Mouse (Mus musculus) midbrain, embryonic 15.5 days (tissue): ENCODE results near the gene Fignl1. TPM values are rescaled to one million over a fixed set of nuclear protein-coding genes. Genes with fewer than 3 reads are reported as not detected.

Source experiments
- ATAC-seq: fragments of 200-750 bp; cut with Nextera tagmentation; replicated peaks from 2 replicates; pipeline ENCODE4 v1.8.0; 2017; ENCODE audit warnings: moderate TSS enrichment
- H3K27ac ChIP-seq: fragments of 300-500 bp; sonication (generic); 2 replicates; pipeline ENCODE4 v1.5.1; 2015; ENCODE audit warnings: mild to moderate bottlenecking, inconsistent platforms
- H3K27me3 ChIP-seq: fragments of 300-500 bp; sonication (generic); replicated peaks from 2 replicates; pipeline ENCODE4 v1.6.1; 2015; ENCODE audit warnings: inconsistent platforms
- H3K36me3 ChIP-seq: fragments of 300-500 bp; sonication (generic); replicated peaks from 2 replicates; pipeline ENCODE4 v1.6.1; 2015; ENCODE audit warnings: inconsistent platforms
- H3K4me1 ChIP-seq: fragments of 300-500 bp; sonication (generic); 2 replicates; pipeline ENCODE4 v1.6.1; 2015; ENCODE audit warnings: inconsistent platforms
- H3K4me2 ChIP-seq: fragments of 300-500 bp; sonication (generic); 2 replicates; pipeline ENCODE4 v1.6.1; 2015; ENCODE audit warnings: inconsistent platforms, mild to moderate bottlenecking, moderate library complexity
- H3K4me3 ChIP-seq: fragments of 300-500 bp; sonication (generic); 2 replicates; pipeline ENCODE4 v1.5.1; 2015; ENCODE audit warnings: mild to moderate bottlenecking, inconsistent platforms
- H3K9ac ChIP-seq: fragments of 300-500 bp; sonication (generic); 2 replicates; pipeline ENCODE4 v1.6.1; 2015; ENCODE audit warnings: mild to moderate bottlenecking, inconsistent platforms
- H3K9me3 ChIP-seq: fragments of 300-500 bp; sonication (generic); 2 replicates; pipeline ENCODE4 v1.6.1; 2016; ENCODE audit warnings: inconsistent platforms
- WGBS: fragments of 180-500 bp; shearing (Covaris S2); methylation state at CpG from one replicate; pipeline ENCODE4 v1.1.7; 2015; ENCODE audit warnings: mixed read lengths; 5-methylcytosine and 5-hydroxymethylcytosine counted together
- polyA plus RNA-seq: library from polyadenylated mRNA; unstranded; fragments of >200 nt; fragmentation: Nextera tagmentation; extraction: Ambion mirVana; gene quantifications from 2 replicates; pipeline ENCODE4 v1.2.1, GENCODE M21; 2015

Gene Fignl1
- polyA plus RNA-seq, 1 experiment from 2014 or later: 9.8 TPM

DNA sequence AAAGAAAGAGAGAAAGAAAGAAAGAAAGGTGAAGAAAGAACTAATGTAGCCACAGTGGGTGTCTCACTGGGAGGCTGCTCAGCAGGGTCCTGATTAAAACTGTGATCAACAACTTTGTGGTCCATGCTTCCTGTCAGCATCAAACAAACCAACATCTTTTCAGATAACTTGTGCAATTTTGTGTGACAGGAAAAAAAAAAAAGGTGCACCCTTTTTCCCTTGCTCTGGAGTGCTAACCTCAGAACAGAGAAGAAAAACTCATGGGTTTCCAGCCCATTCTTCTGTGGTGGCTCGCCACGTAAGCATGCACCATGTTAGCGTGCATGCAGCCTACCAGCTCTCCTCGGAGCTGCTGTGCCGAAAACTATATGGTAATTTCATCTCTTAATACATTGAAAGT lies 67.2 kb downstream of the Fignl1 start:
- H3K9ac ChIP-seq: no peak overlapping the region
- ATAC-seq: no peak
- no peaks in the 10 kb centered on the region for H3K27me3 ChIP-seq
- no peak overlapping the region for H3K4me2 ChIP-seq
- H3K4me1 ChIP-seq: no peaks in the 10 kb centered on the region
- no peaks in the 10 kb centered on the region for H3K36me3 ChIP-seq
- H3K9me3 ChIP-seq: no peaks in the 10 kb centered on the region
- 86% methylated on average over 5 of the region's 5 CpGs for WGBS
- H3K27ac ChIP-seq: no peak overlapping the region
- no peak overlapping the region for H3K4me3 ChIP-seq

- no peak overlapping the region for H3K4me2 ChIP-seq
- WGBS: 82% methylated on average over 5 of the region's 5 CpGs
- no peaks in the 10 kb centered on the region for H3K27me3 ChIP-seq
- no peak overlapping the region for H3K9ac ChIP-seq
- no peak overlapping the region for H3K4me3 ChIP-seq
- no peaks in the 10 kb centered on the region for H3K9me3 ChIP-seq
- H3K4me1 ChIP-seq: no peaks in the 10 kb centered on the region
- H3K27ac ChIP-seq: no peak overlapping the region
- ATAC-seq: no peak
- H3K36me3 ChIP-seq: no peaks in the 10 kb centered on the region
Measured at GRCm38 (mm10) chr11:11740603-11741002, 68.2 kb downstream of the Fignl1 start.

- Histone ChIP-seq H3K9me3 (no peaks in the 10 kb centered on the region), H3K4me1 (no peaks in the 10 kb centered on the region), H3K27ac (no peak overlapping the region), H3K27me3 (no peaks in the 10 kb centered on the region), H3K9ac (no peak overlapping the region), H3K4me2 (no peak overlapping the region), H3K36me3 (no peaks in the 10 kb centered on the region), H3K4me3 (no peak overlapping the region)
- WGBS: 94% methylated on average over 3 of the region's 3 CpGs
- no peak for ATAC-seq
Measured at GRCm38 (mm10) chr11:11739054-11739453, 69.7 kb downstream of the Fignl1 start.

DNA sequence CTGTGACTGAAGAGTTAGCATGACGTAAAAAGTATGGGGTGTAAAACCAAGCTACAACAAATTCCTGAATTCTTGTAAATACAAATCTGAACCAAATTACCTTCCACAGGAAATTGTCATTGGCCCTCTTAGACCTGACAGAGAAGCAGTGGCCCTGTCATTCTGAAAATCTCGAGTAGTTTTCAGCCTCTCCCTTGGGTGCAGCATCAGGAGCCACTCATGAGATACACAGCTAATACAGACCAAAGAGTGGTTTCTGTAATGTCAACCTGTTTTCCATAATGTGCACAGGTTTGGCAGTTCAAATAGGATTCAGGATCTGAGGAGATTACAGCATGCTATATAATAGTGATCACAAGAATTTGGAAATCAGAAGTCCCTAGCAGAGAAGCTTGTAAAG lies 71.2 kb downstream of the Fignl1 start:
- no peak for ATAC-seq
- Histone ChIP-seq H3K4me1 (no peaks in the 10 kb centered on the region), H3K27ac (no peak overlapping the region), H3K4me2 (no peak overlapping the region), H3K9me3 (no peaks in the 10 kb centered on the region), H3K9ac (no peak overlapping the region), H3K4me3 (no peak overlapping the region), H3K36me3 (no peaks in the 10 kb centered on the region), H3K27me3 (no peaks in the 10 kb centered on the region)
- 71% methylated on average over 2 of the region's 2 CpGs for WGBS

Other genes with a start within 250 kb of the Fignl1 start
- gene 4930512M02Rik, start 181.1 kb downstream of the Fignl1 start, polyA plus RNA-seq: not detected in 2 replicates
- gene Ikzf1, start 124.0 kb downstream of the Fignl1 start, polyA plus RNA-seq: 1.6 and 1.9 TPM in 2 replicates
- 20.4 and 21.1 TPM in 2 replicates for gene Ddc, start 89.2 kb upstream of the Fignl1 start, polyA plus RNA-seq
- gene Grb10, start 229.7 kb upstream of the Fignl1 start, polyA plus RNA-seq: 91.4 and 92.5 TPM in 2 replicates